Mouse (Mus musculus) liver, embryonic 14.5 days (tissue): ENCODE data around the gene Cyp1a1.

Experiments used
- CTCF ChIP-seq: IDR thresholded peaks from 2 replicates; pipeline ENCODE4 v1.5.1; 2016; ENCODE audit warnings: antibody characterized with exemption, low read depth, control low read depth
- EP300 ChIP-seq: IDR thresholded peaks from 2 replicates; pipeline ENCODE4 v1.6.1; 2016; ENCODE audit warnings: antibody characterized with exemption, low read depth

DNA sequence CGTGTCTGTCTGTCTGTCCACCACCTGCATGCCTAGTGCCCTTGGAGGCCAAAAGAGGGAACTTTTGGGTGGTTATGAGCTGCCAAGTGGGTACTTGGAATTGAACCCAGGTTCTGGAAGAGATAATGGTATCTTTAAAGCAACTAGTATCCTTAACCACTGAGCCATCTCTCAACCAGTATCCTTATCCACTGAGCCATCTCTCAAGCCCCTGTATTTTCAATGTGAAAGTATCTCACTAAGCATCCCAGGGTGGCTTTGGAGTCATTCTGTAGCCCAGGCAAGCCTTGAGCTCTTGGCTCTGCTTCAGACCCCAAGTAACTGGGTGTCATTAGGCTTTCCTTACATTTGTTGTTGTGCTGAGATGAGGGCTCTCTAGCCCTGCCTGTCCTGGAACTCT lies 32.8 kb upstream of the Cyp1a1 start:
- no peak for TF ChIP-seq CTCF
- TF ChIP-seq EP300 = no peak
